Mouse (Mus musculus) embryonic fibroblast, embryonic 13.5 days (primary cell): ENCODE results near the gene Napsa.

Experiments used
- CTCF ChIP-seq: IDR thresholded peaks from 2 replicates; pipeline ENCODE4 v1.5.1; 2011; ENCODE audit warnings: mild to moderate bottlenecking, control low read depth, low read length, moderate library complexity, borderline replicate concordance; ENCODE audit not compliant: insufficient read depth
- POLR2A ChIP-seq: IDR thresholded peaks from 2 replicates; pipeline ENCODE4 v1.6.1; 2011; ENCODE audit warnings: low read depth, mild to moderate bottlenecking, control low read depth, low read length, moderate library complexity

GRCm38 (mm10) chr7:44571811-44572210 is 369 bp upstream of the Napsa start:
- TF ChIP-seq CTCF (no peak), POLR2A (no peak)
